Mouse (Mus musculus) cerebellum, adult 2 months (tissue): ENCODE measurements around the gene Upk2.

ENCODE experiments used
- CTCF ChIP-seq: fragments of 200-500 bp; IDR thresholded peaks from 2 replicates; pipeline ENCODE4 v1.5.1; 2011; ENCODE audit warnings: low read depth, mild to moderate bottlenecking, control low read depth, low read length, moderate library complexity, borderline replicate concordance; ENCODE audit not compliant: insufficient read depth
- POLR2A ChIP-seq: fragments of 200-500 bp; IDR thresholded peaks from 2 replicates; pipeline ENCODE4 v1.6.1; 2011; ENCODE audit warnings: low read length, control low read depth, borderline replicate concordance; ENCODE audit not compliant: insufficient read depth

DNA sequence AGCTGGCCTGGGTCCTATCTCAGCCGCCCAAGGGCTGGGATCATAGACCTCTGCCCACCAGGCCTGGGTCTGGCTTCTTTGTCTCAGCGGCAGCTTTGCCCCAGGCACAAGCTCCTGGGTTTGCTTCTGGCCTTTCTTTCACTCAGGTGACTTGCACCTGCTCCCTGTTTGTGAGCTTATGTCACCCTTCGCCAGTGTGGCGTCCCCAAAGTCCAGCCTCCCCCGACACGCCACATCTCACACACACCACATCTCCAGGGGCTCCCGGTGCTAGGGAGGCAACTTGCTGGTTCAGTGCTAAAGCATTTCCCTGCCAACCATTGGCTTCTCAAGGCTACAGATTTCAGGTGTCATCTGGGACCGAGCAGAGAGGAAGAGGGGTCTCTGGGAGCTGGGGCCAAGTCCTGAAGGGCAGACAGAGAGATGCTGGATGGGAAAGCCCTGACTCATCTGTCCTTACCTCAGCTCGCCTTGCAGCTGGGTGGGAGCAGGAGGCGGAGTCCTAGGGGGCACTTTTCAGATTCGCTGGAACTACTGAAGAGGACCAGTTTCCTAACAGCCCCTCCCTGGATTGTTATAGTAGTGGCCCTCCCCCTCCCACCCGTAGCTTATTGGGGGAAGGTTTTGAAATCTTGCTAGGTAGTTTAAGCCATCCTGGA lies 42.2 kb upstream of the Upk2 start:
- TF ChIP-seq CTCF, result no peak
- no peak for TF ChIP-seq POLR2A
